Mouse (Mus musculus) heart, postnatal 4 days (tissue): Measurements from ENCODE around the gene Nmd3. TPM values are rescaled to one million over a fixed set of nuclear protein-coding genes. Genes with fewer than 3 reads are reported as not detected.

Experiments used
- DNase-seq: peaks from one replicate; pipeline ENCODE4 v3.0.0; 2021
- total RNA-seq, 2 experiments: library from RNA; stranded (reverse); gene quantifications; 2 replicates each; pipeline ENCODE4 v1.2.3; 2021

The Nmd3 gene
- total RNA-seq: 10 to 100 TPM; 65.3 to 67.8 TPM

- DNase-seq: peak; percentile 95
Observed at GRCm38 (mm10) chr3:69721814-69722186, at the start of gene Nmd3. TSS of gene Nmd3 (plus strand) at chr3:69721985.

- no peak for DNase-seq
Observed at GRCm38 (mm10) chr3:69673351-69673750, 48.4 kb upstream of the Nmd3 start.

- DNase-seq: no peak
Observed at GRCm38 (mm10) chr3:69674206-69674605, 47.6 kb upstream of the Nmd3 start.

- no peak for DNase-seq
Observed at GRCm38 (mm10) chr3:69689791-69690190, 32.0 kb upstream of the Nmd3 start.

- no peak for DNase-seq
Observed at GRCm38 (mm10) chr3:69690939-69691338, 30.8 kb upstream of the Nmd3 start.

- no peak for DNase-seq
Observed at GRCm38 (mm10) chr3:69699851-69700500, 21.8 kb upstream of the Nmd3 start.

GRCm38 (mm10) chr3:69701905-69702304 is 19.9 kb upstream of the Nmd3 start:
- DNase-seq: no peak

GRCm38 (mm10) chr3:69702421-69702820 is 19.4 kb upstream of the Nmd3 start:
- no peak for DNase-seq

GRCm38 (mm10) chr3:69709043-69709929 is 12.5 kb upstream of the Nmd3 start:
- no peak for DNase-seq

GRCm38 (mm10) chr3:69711907-69712600 is 9.7 kb upstream of the Nmd3 start:
- no peak for DNase-seq

GRCm38 (mm10) chr3:69717476-69717875 is 4.3 kb upstream of the Nmd3 start:
- no peak for DNase-seq

GRCm38 (mm10) chr3:69722187-69722867 is 542 bp downstream of the Nmd3 start:
- DNase-seq: peak; percentile 42

GRCm38 (mm10) chr3:69723161-69723560 is 1.4 kb downstream of the Nmd3 start:
- no peak for DNase-seq

GRCm38 (mm10) chr3:69730930-69731329 is 9.1 kb downstream of the Nmd3 start:
- no peak for DNase-seq

- no peak for DNase-seq
Observed at GRCm38 (mm10) chr3:69733939-69734338, 12.2 kb downstream of the Nmd3 start.

- DNase-seq: no peak
Observed at GRCm38 (mm10) chr3:69755192-69755591, 33.4 kb downstream of the Nmd3 start.

GRCm38 (mm10) chr3:69755968-69756367 is 34.2 kb downstream of the Nmd3 start:
- no peak for DNase-seq

GRCm38 (mm10) chr3:69756499-69756898 is 34.7 kb downstream of the Nmd3 start:
- peak; percentile 66 for DNase-seq

- DNase-seq: no peak
Observed at GRCm38 (mm10) chr3:69757456-69757855, 35.7 kb downstream of the Nmd3 start.

- no peak for DNase-seq
Observed at GRCm38 (mm10) chr3:69760081-69760480, 38.3 kb downstream of the Nmd3 start.

GRCm38 (mm10) chr3:69761195-69761594 is 39.4 kb downstream of the Nmd3 start:
- no peak for DNase-seq

- no peak for DNase-seq
Observed at GRCm38 (mm10) chr3:69762838-69763368, 41.1 kb downstream of the Nmd3 start.
